Mouse (Mus musculus) embryo, embryonic 11.5 days (tissue): ENCODE results near the gene Asic4.

Experiments used
- DNase-seq: peaks from one replicate; pipeline ENCODE4 v3.0.0-alpha.2; 2012; ENCODE audit warnings: low read depth, low spot score

Asic4 gene

GRCm38 (mm10) chr1:75450314-75451005 is at the start of gene Asic4:
TSS of gene Asic4 (plus strand) at chr1:75450436.
- DNase-seq = no peak

GRCm38 (mm10) chr1:75400493-75401115 is 49.6 kb upstream of the Asic4 start:
- DNase-seq = no peak

GRCm38 (mm10) chr1:75405547-75405946 is 44.7 kb upstream of the Asic4 start:
- DNase-seq = no peak

- no peak for DNase-seq
These were observed 44.1 kb upstream of the Asic4 start for GRCm38 (mm10) chr1:75406173-75406572.

- DNase-seq = no peak
These were observed 43.2 kb upstream of the Asic4 start for GRCm38 (mm10) chr1:75407056-75407455.

GRCm38 (mm10) chr1:75408210-75408609 is 42.0 kb upstream of the Asic4 start:
- no peak for DNase-seq

GRCm38 (mm10) chr1:75409950-75410349 is 40.3 kb upstream of the Asic4 start:
- DNase-seq = no peak

- no peak for DNase-seq
These were observed 38.0 kb upstream of the Asic4 start for GRCm38 (mm10) chr1:75412196-75412595.

GRCm38 (mm10) chr1:75413749-75414148 is 36.5 kb upstream of the Asic4 start:
- DNase-seq = no peak

GRCm38 (mm10) chr1:75421794-75422193 is 28.4 kb upstream of the Asic4 start:
- DNase-seq = no peak

- no peak for DNase-seq
These were observed 27.9 kb upstream of the Asic4 start for GRCm38 (mm10) chr1:75422216-75422822.

GRCm38 (mm10) chr1:75422823-75423471 is 27.3 kb upstream of the Asic4 start:
- no peak for DNase-seq

- no peak for DNase-seq
These were observed 26.4 kb upstream of the Asic4 start for GRCm38 (mm10) chr1:75423780-75424390.

- DNase-seq = no peak
These were observed 24.3 kb upstream of the Asic4 start for GRCm38 (mm10) chr1:75425796-75426471.

GRCm38 (mm10) chr1:75435475-75436328 is 14.5 kb upstream of the Asic4 start, which contains the start of gene Gmppa:
TSS of gene Gmppa (plus strand) at chr1:75435930.
- DNase-seq = peak; percentile 78

GRCm38 (mm10) chr1:75438782-75439181 is 11.5 kb upstream of the Asic4 start:
- DNase-seq = no peak

GRCm38 (mm10) chr1:75440661-75441060 is 9.6 kb upstream of the Asic4 start:
- no peak for DNase-seq

GRCm38 (mm10) chr1:75441471-75441996 is 8.7 kb upstream of the Asic4 start:
- DNase-seq = no peak

GRCm38 (mm10) chr1:75442171-75442570 is 8.1 kb upstream of the Asic4 start:
- no peak for DNase-seq

- no peak for DNase-seq
These were observed 7.4 kb upstream of the Asic4 start for GRCm38 (mm10) chr1:75442811-75443210.
